7 mouse cellular contexts compared by ENCODE assay signal in the genomic region with DNA sequence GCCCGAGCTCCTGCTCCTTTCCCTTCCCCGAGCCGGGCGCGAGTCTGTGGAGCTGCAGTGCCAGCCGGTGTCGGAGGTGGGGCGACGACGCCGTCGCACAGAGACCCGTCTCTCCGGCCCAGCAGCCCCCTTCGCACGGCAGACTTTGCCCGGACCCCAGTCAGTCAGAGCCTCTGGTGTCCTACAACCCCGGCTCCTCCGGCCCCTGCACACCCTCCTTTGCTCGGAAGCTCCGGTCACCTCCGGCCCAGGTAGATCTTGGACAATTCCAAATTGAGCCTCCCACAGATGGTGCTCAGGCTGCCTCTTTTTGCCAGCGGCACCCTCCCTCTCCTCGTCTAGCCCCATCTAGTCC. TPM values are rescaled to one million over a fixed set of nuclear protein-coding genes. Genes with fewer than 3 reads are reported as not detected.
DNase-seq lines count a peak whose midpoint lies in the region; ATAC-seq and TF ChIP-seq lines count a peak whose summit lies in the region.

No protein-coding gene starts in this region.

- peak overlapping the region; percentile 85 for H3K4me2 ChIP-seq in lung, embryonic 16.5 days (ENCODE audit: low read depth, low read length)
- H3K4me2 ChIP-seq in forebrain, embryonic 11.5 days (ENCODE audit: low read depth, low read length, severe bottlenecking) = peak overlapping the region; percentile 83
- peak overlapping the region; percentile 93 for H3K4me2 ChIP-seq in limb, embryonic 11.5 days (ENCODE audit: low read depth, severe bottlenecking)

- ATAC-seq in lung, embryonic 16.5 days (ENCODE audit: low read depth) = peak; percentile 32
- no peak; the same call in 1 of the 2 replicates for ATAC-seq in forebrain, embryonic 11.5 days (replicated peaks; ENCODE audit: low FRiP score)
- peak; percentile 27; the same call in 1 of the 2 replicates for ATAC-seq in limb, embryonic 11.5 days (ENCODE audit: insufficient number of reproducible peaks, low FRiP score, low TSS enrichment, low read depth)

- peaks cover 18% of the 10 kb centered on the region; the same call in 1 of the 2 replicates for H3K36me3 ChIP-seq in lung, embryonic 16.5 days (ENCODE audit: control insufficient read depth, insufficient read depth, low read length)
- no peaks in the 10 kb centered on the region; the same call in 1 of the 2 replicates for H3K36me3 ChIP-seq in forebrain, embryonic 11.5 days (ENCODE audit: control insufficient read depth, insufficient read depth, low read length)
- H3K36me3 ChIP-seq in limb, embryonic 11.5 days (ENCODE audit: control insufficient read depth, insufficient read depth, low read length) = peaks cover 7% of the 10 kb centered on the region
- peaks cover 10% of the 10 kb centered on the region; the same call in 1 of the 2 replicates for H3K36me3 ChIP-seq in small intestine, adult 2 months (ENCODE audit: control insufficient read depth, insufficient read depth, low read length)

- no peak for DNase-seq in lung, postnatal 25 days (ENCODE audit: low spot score)
- DNase-seq in forebrain, embryonic 11.5 days (ENCODE audit: low spot score) = no peak
- no peak for DNase-seq in limb, embryonic 11.5 days (ENCODE audit: low spot score)
- no peak for DNase-seq in embryo, embryonic 10.5 days (ENCODE audit: low spot score)
- no peak for DNase-seq in ovary, postnatal 36 days (ENCODE audit: low spot score)

- H3K4me1 ChIP-seq in lung, embryonic 16.5 days (replicated peaks; ENCODE audit: control insufficient read depth, insufficient read depth, low read length) = peaks cover 23% of the 10 kb centered on the region
- H3K4me1 ChIP-seq in forebrain, embryonic 11.5 days (replicated peaks; ENCODE audit: control insufficient read depth, insufficient read depth, low read length) = peaks cover 15% of the 10 kb centered on the region; the same call in 1 of the 2 replicates
- H3K4me1 ChIP-seq in limb, embryonic 11.5 days (ENCODE audit: control insufficient read depth, insufficient read depth, low read length) = peaks cover 16% of the 10 kb centered on the region
- H3K4me1 ChIP-seq in small intestine, adult 2 months (ENCODE audit: control insufficient read depth, insufficient read depth, insufficient read length, low read length) = peaks cover 13% of the 10 kb centered on the region

- H3K27ac ChIP-seq in lung, embryonic 16.5 days (ENCODE audit: low read length) = no peak overlapping the region
- no peak overlapping the region for H3K27ac ChIP-seq in forebrain, embryonic 11.5 days (ENCODE audit: low read depth, low read length)
- no peak overlapping the region for H3K27ac ChIP-seq in limb, embryonic 11.5 days (replicated peaks; ENCODE audit: low read depth, low read length)
- no peak overlapping the region for H3K27ac ChIP-seq in small intestine, adult 2 months (ENCODE audit: insufficient read depth, low read depth, low read length)

- no peak for TF ChIP-seq CTCF in small intestine, adult 2 months (IDR thresholded peaks at IDR 0.05; ENCODE audit: extremely low read depth, insufficient read length, insufficient replicate concordance, low read depth, low read length)

- H3K9ac ChIP-seq in lung, embryonic 16.5 days (ENCODE audit: low read length) = 0 out of 2 replicates have a peak overlapping the region, but pooled peaks have one; percentile 19
- peak overlapping the region; percentile 72 for H3K9ac ChIP-seq in forebrain, embryonic 11.5 days (ENCODE audit: low read length)
- no peak overlapping the region for H3K9ac ChIP-seq in limb, embryonic 11.5 days (ENCODE audit: low read length)

- peaks cover 47% of the 10 kb centered on the region for H3K27me3 ChIP-seq in lung, embryonic 16.5 days (ENCODE audit: control insufficient read depth, insufficient read depth, low read depth, low read length)
- peaks cover 17% of the 10 kb centered on the region for H3K27me3 ChIP-seq in forebrain, embryonic 11.5 days (ENCODE audit: control insufficient read depth, insufficient read depth, low read length)
- H3K27me3 ChIP-seq in limb, embryonic 11.5 days (ENCODE audit: control insufficient read depth, insufficient read depth, low read length) = peaks cover 37% of the 10 kb centered on the region
- peaks cover 2% of the 10 kb centered on the region; the same call in 1 of the 2 replicates for H3K27me3 ChIP-seq in small intestine, adult 2 months (ENCODE audit: control insufficient read depth, insufficient read depth, low read length)

- H3K9me3 ChIP-seq in lung, embryonic 16.5 days (ENCODE audit: control insufficient read depth, low read length) = no peaks in the 10 kb centered on the region
- H3K9me3 ChIP-seq in forebrain, embryonic 11.5 days (ENCODE audit: control insufficient read depth, low read length) = no peaks in the 10 kb centered on the region
- H3K9me3 ChIP-seq in limb, embryonic 11.5 days (ENCODE audit: control insufficient read depth, low read length) = no peaks in the 10 kb centered on the region

- TF ChIP-seq POLR2A in small intestine, adult 2 months (IDR thresholded peaks at IDR 0.05; ENCODE audit: low read depth, low read length) = no peak

- H3K4me3 ChIP-seq in lung, embryonic 16.5 days (ENCODE audit: low read length) = peak overlapping the region; percentile 79
- peak overlapping the region; percentile 82 for H3K4me3 ChIP-seq in forebrain, embryonic 11.5 days (ENCODE audit: low read depth, low read length)
- H3K4me3 ChIP-seq in limb, embryonic 11.5 days (ENCODE audit: low read depth, low read length) = peak overlapping the region; percentile 85
- peak overlapping the region; percentile 88 for H3K4me3 ChIP-seq in small intestine, adult 2 months (ENCODE audit: low read depth, low read length)

- 1% methylated on average over 24 of the region's 24 CpGs for WGBS in lung, embryonic 16.5 days
- WGBS in forebrain, embryonic 11.5 days = 1% methylated on average over 24 of the region's 24 CpGs
- under 1% methylated on average over 24 of the region's 24 CpGs for WGBS in limb, embryonic 11.5 days
- 2% methylated on average over 24 of the region's 24 CpGs for WGBS in small intestine, adult 2 months

RNA-seq across cellular contexts. Expression of a gene that starts 0.3 kb away (rescaled TPM):
- polyA plus RNA-seq in lung, embryonic 16.5 days (2015; fragmentation: Nextera tagmentation; extraction: Ambion mirVana) = 0.65 and 1.3 TPM in 2 replicates
- 8.9 and 9.4 TPM in 2 replicates for polyA plus RNA-seq in forebrain, embryonic 11.5 days (2014; fragmentation: Nextera tagmentation; extraction: Ambion mirVana)
- polyA plus RNA-seq in limb, embryonic 11.5 days (2014; fragmentation: Nextera tagmentation; extraction: Ambion mirVana) = 0.17 and 0.18 TPM in 2 replicates
- 2.7 and 3.6 TPM in 2 replicates for polyA plus RNA-seq in small intestine, adult 2 months (2012; rRNA removed)

RNA-seq across cellular contexts. Expression of a gene that starts 0.5 kb away (rescaled TPM):
- polyA plus RNA-seq in lung, embryonic 16.5 days (2015; fragmentation: Nextera tagmentation; extraction: Ambion mirVana) = 22.9 and 25.2 TPM in 2 replicates
- 21.3 and 23.3 TPM in 2 replicates for polyA plus RNA-seq in forebrain, embryonic 11.5 days (2014; fragmentation: Nextera tagmentation; extraction: Ambion mirVana)
- polyA plus RNA-seq in limb, embryonic 11.5 days (2014; fragmentation: Nextera tagmentation; extraction: Ambion mirVana) = 14.2 and 16.1 TPM in 2 replicates
- 29.8 and 40.2 TPM in 2 replicates for polyA plus RNA-seq in small intestine, adult 2 months (2012; rRNA removed)

RNA-seq across cellular contexts. Expression of a gene that starts 26.6 kb away (rescaled TPM):
- polyA plus RNA-seq in lung, embryonic 16.5 days (2015; fragmentation: Nextera tagmentation; extraction: Ambion mirVana) = 46.3 and 48.0 TPM in 2 replicates
- 42.6 and 44.7 TPM in 2 replicates for polyA plus RNA-seq in forebrain, embryonic 11.5 days (2014; fragmentation: Nextera tagmentation; extraction: Ambion mirVana)
- polyA plus RNA-seq in limb, embryonic 11.5 days (2014; fragmentation: Nextera tagmentation; extraction: Ambion mirVana) = 67.4 and 72.5 TPM in 2 replicates
- 4.3 and 6.3 TPM in 2 replicates for polyA plus RNA-seq in small intestine, adult 2 months (2012; rRNA removed)

RNA-seq across cellular contexts. Expression of a gene that starts 27.3 kb away (rescaled TPM):
- polyA plus RNA-seq in lung, embryonic 16.5 days (2015; fragmentation: Nextera tagmentation; extraction: Ambion mirVana) = 3.8 and 4.1 TPM in 2 replicates
- 1.3 and 2.4 TPM in 2 replicates for polyA plus RNA-seq in forebrain, embryonic 11.5 days (2014; fragmentation: Nextera tagmentation; extraction: Ambion mirVana)
- 1.3 and 2.3 TPM in 2 replicates for polyA plus RNA-seq in limb, embryonic 11.5 days (2014; fragmentation: Nextera tagmentation; extraction: Ambion mirVana)
- 4.2 and 6.5 TPM in 2 replicates for polyA plus RNA-seq in small intestine, adult 2 months (2012; rRNA removed)

RNA-seq across cellular contexts. Expression of a gene that starts 29.4 kb away (rescaled TPM):
- 0.05 and 0.11 TPM in 2 replicates for polyA plus RNA-seq in lung, embryonic 16.5 days (2015; fragmentation: Nextera tagmentation; extraction: Ambion mirVana)
- polyA plus RNA-seq in forebrain, embryonic 11.5 days (2014; fragmentation: Nextera tagmentation; extraction: Ambion mirVana) = 0.61 TPM in 2 replicates
- polyA plus RNA-seq in limb, embryonic 11.5 days (2014; fragmentation: Nextera tagmentation; extraction: Ambion mirVana) = 0.07 and 0.13 TPM in 2 replicates
- polyA plus RNA-seq in small intestine, adult 2 months (2012; rRNA removed) = 0.05 TPM in 1 of 2 replicates, not detected in the other
